Mouse (Mus musculus): ENCODE measurements around the gene Gm10197.
A peak's percentile ranks its signal among the peaks of the same experiment; 100 is the strongest.

DNA sequence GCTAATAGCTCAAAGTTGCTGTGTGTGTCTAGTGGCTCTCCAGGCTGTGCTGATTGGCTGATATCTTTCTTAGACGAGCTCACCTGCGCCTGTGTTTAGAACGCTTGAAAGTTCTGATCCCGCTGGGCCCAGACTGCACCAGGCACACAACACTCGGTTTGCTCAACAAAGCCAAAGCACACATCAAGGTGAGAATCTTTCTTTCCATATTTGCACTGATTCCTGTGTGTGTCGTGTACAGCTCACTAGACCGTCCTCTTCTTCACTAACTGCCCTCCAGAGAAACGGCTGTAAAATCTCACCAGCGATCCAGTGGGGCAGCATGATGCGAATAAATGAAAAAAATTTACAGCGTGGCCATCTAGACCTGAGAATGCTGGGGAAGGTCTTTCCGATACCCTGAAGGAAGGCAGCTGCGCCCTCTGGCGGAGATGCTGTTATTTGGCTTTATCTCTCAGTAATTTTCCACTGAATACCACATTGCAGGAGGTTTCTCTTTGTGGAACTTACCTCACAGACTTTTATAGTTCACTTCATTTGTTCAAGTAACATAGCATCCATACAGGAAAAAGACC lies 2.0 kb downstream of the Gm10197 start:
- TF ChIP-seq POLR2A (IDR thresholded peaks at IDR 0.05; ENCODE audit: borderline replicate concordance, low read depth, low read length) (no peak), CTCF (IDR thresholded peaks at IDR 0.05; ENCODE audit: low read depth, low read length) (peak; percentile 70)

All from bone marrow macrophage, adult 2 months (primary cell).